Mouse (Mus musculus) thymus, postnatal 14 days (tissue): ENCODE results near the gene Camta1.

Experiments
- DNase-seq: peaks from one replicate; pipeline ENCODE4 v3.0.0; 2021

Camta1 gene

GRCm38 (mm10) chr4:151237501-151237900, 624.2 kb downstream of the Camta1 start:
- DNase-seq, result no peak

- DNase-seq, result no peak
Measured at GRCm38 (mm10) chr4:151234981-151235380, 626.7 kb downstream of the Camta1 start.

- no peak for DNase-seq
Measured at GRCm38 (mm10) chr4:151232028-151232427, 629.6 kb downstream of the Camta1 start.

GRCm38 (mm10) chr4:151229073-151229472, 632.6 kb downstream of the Camta1 start:
- no peak for DNase-seq

- DNase-seq, result no peak
Measured at GRCm38 (mm10) chr4:151226496-151226895, 635.2 kb downstream of the Camta1 start.

GRCm38 (mm10) chr4:151224017-151224416, 637.7 kb downstream of the Camta1 start:
- no peak for DNase-seq

GRCm38 (mm10) chr4:151223263-151223996, 638.2 kb downstream of the Camta1 start:
- DNase-seq, result no peak

GRCm38 (mm10) chr4:151222635-151223034, 639.0 kb downstream of the Camta1 start:
- DNase-seq, result no peak

GRCm38 (mm10) chr4:151216553-151217292, 645.0 kb downstream of the Camta1 start:
- DNase-seq, result no peak

GRCm38 (mm10) chr4:151215866-151216265, 645.8 kb downstream of the Camta1 start:
- no peak for DNase-seq

GRCm38 (mm10) chr4:151215179-151215578, 646.5 kb downstream of the Camta1 start:
- DNase-seq, result no peak

- DNase-seq, result no peak
Measured at GRCm38 (mm10) chr4:151213475-151213874, 648.2 kb downstream of the Camta1 start.

GRCm38 (mm10) chr4:151211992-151212391, 649.7 kb downstream of the Camta1 start:
- no peak for DNase-seq

GRCm38 (mm10) chr4:151207566-151207965, 654.1 kb downstream of the Camta1 start:
- DNase-seq, result no peak

- DNase-seq, result no peak
Measured at GRCm38 (mm10) chr4:151202891-151203290, 658.8 kb downstream of the Camta1 start.

- DNase-seq, result no peak
Measured at GRCm38 (mm10) chr4:151200316-151200715, 661.4 kb downstream of the Camta1 start.

- DNase-seq, result no peak
Measured at GRCm38 (mm10) chr4:151195126-151195525, 666.5 kb downstream of the Camta1 start.

GRCm38 (mm10) chr4:151194715-151195097, 667.0 kb downstream of the Camta1 start:
- no peak for DNase-seq

GRCm38 (mm10) chr4:151194030-151194714, 667.5 kb downstream of the Camta1 start:
- DNase-seq, result no peak

GRCm38 (mm10) chr4:151186447-151186846, 675.2 kb downstream of the Camta1 start:
- DNase-seq, result peak; percentile 23

- no peak for DNase-seq
Measured at GRCm38 (mm10) chr4:151185750-151186149, 675.9 kb downstream of the Camta1 start.

GRCm38 (mm10) chr4:151180394-151180902, 681.2 kb downstream of the Camta1 start:
- no peak for DNase-seq

- no peak for DNase-seq
Measured at GRCm38 (mm10) chr4:151179639-151180038, 682.0 kb downstream of the Camta1 start.
